17 mouse cellular contexts compared by ENCODE assay signal in the genomic region with DNA sequence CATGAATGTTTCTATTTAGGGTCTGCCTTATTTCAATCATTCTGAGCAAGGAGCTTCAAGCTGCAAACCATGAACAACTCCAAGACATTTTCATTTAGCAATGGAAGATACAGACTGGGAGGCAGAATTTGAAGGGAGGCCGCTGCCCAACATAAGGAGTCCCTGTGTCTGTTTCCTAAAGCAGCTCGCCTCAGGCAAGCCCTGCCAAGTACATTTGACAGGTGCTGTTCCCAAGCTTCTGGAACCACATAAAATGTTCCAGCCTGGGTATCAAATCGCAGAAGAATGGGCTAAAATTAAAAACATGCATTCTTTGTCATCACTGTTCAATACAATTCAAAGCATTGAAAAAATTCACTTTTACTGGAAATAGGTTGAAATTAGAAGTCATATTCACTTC.
DNase-seq lines count a peak whose midpoint lies in the region; ATAC-seq and TF ChIP-seq lines count a peak whose summit lies in the region.
"Had no signal": no experiment of that assay in that cellular context is flagged by ENCODE, and none has a peak within 500 bp of the region (broad histone marks: within the 10 kb centered on the region; RNA-seq: fewer than 3 reads in every experiment).

No protein-coding gene starts in this region.

- no peak for TF ChIP-seq CTCF in cerebellum, adult 2 months (IDR thresholded peaks at IDR 0.05; ENCODE audit: borderline replicate concordance, insufficient read depth, low read depth, low read length)
- TF ChIP-seq CTCF in gastrocnemius, adult 2 months (IDR thresholded peaks at IDR 0.05), result no peak

- H3K4me3 ChIP-seq in cerebellum, adult 2 months (replicated peaks; ENCODE audit: insufficient read depth, low read depth, low read length), result no peak overlapping the region
- H3K4me3 ChIP-seq in gastrocnemius, adult 2 months, result no peak overlapping the region
- no peak overlapping the region for H3K4me3 ChIP-seq in limb, embryonic 14.5 days (replicated peaks; ENCODE audit: low read length)
- no peak overlapping the region for H3K4me3 ChIP-seq in limb, embryonic 10.5 days
- no peak overlapping the region for H3K4me3 ChIP-seq in forebrain, embryonic 15.5 days
- H3K4me3 ChIP-seq: embryonic facial prominence, embryonic 13.5 days; forebrain, embryonic 13.5 days; heart, embryonic 12.5 days; hindbrain, embryonic 10.5 days; intestine, embryonic 15.5 days had no signal

- H3K36me3 ChIP-seq in limb, embryonic 14.5 days (ENCODE audit: control insufficient read depth, insufficient read depth, low read length), result no peaks in the 10 kb centered on the region
- H3K36me3 ChIP-seq in limb, embryonic 10.5 days, result no peaks in the 10 kb centered on the region
- no peaks in the 10 kb centered on the region for H3K36me3 ChIP-seq in forebrain, embryonic 15.5 days
- H3K36me3 ChIP-seq: embryonic facial prominence, embryonic 13.5 days; heart, embryonic 12.5 days; hindbrain, embryonic 10.5 days; intestine, embryonic 15.5 days had no signal

- H3K27me3 ChIP-seq in cerebellum, adult 2 months (ENCODE audit: control insufficient read depth, insufficient read depth, low read length), result no peaks in the 10 kb centered on the region
- no peaks in the 10 kb centered on the region; the same call in 1 of the 2 replicates for H3K27me3 ChIP-seq in limb, embryonic 14.5 days (ENCODE audit: control insufficient read depth, insufficient read depth, low read length)
- no peaks in the 10 kb centered on the region for H3K27me3 ChIP-seq in limb, embryonic 10.5 days (ENCODE audit: low read depth, poor library complexity, severe bottlenecking)
- H3K27me3 ChIP-seq in forebrain, embryonic 15.5 days, result no peaks in the 10 kb centered on the region
- H3K27me3 ChIP-seq: embryonic facial prominence, embryonic 13.5 days; forebrain, embryonic 13.5 days; heart, embryonic 12.5 days; intestine, embryonic 15.5 days had no signal

- peak; percentile 30 to 46 for DNase-seq in cerebellum, postnatal 14 days
- no peak for DNase-seq in cerebellum, adult 2 months
- DNase-seq in gastrocnemius, adult 2 months, result peak; percentile 19
- no peak for DNase-seq in gastrocnemius, postnatal 36 days
- no peak for DNase-seq in limb, embryonic 14.5 days (ENCODE audit: low spot score)
- DNase-seq in limb, embryonic 10.5 days (ENCODE audit: low spot score), result no peak
- DNase-seq: adrenal gland, postnatal 10 days; cerebellum, adult 9-10 months; embryo, embryonic 11 days; gastrocnemius, postnatal 14 days had no signal

- intact Hi-C loops in gastrocnemius, adult 2 months (cut with DNase I), result no loop called here
- intact Hi-C loops in gastrocnemius, postnatal 36 days (cut with DNase I), result no loop called here

- no peaks in the 10 kb centered on the region for H3K4me1 ChIP-seq in cerebellum, adult 2 months (ENCODE audit: control insufficient read depth, insufficient read depth, low read length)
- H3K4me1 ChIP-seq in limb, embryonic 14.5 days (ENCODE audit: control insufficient read depth, insufficient read depth, low read length), result peaks cover 5% of the 10 kb centered on the region
- H3K4me1 ChIP-seq in limb, embryonic 10.5 days, result peaks cover 38% of the 10 kb centered on the region
- H3K4me1 ChIP-seq in forebrain, embryonic 15.5 days, result peaks cover 12% of the 10 kb centered on the region
- H3K4me1 ChIP-seq: intestine, embryonic 15.5 days had no signal

- TF ChIP-seq POLR2A in cerebellum, adult 2 months (IDR thresholded peaks at IDR 0.05; ENCODE audit: borderline replicate concordance, insufficient read depth, low read length), result no peak
- no peak for TF ChIP-seq POLR2A in limb, embryonic 14.5 days (IDR thresholded peaks at IDR 0.05; ENCODE audit: borderline replicate concordance, extremely low read depth, insufficient read depth, insufficient read length)

- 21% methylated on average over 3 of the region's 3 CpGs for WGBS in cerebellum, adult 2 months
- 20% methylated on average over 3 of the region's 3 CpGs for WGBS in limb, embryonic 14.5 days
- 55% methylated on average over 3 of the region's 3 CpGs for WGBS in limb, embryonic 10.5 days
- 71% methylated on average over 3 of the region's 3 CpGs for WGBS in forebrain, embryonic 15.5 days

- 0 out of 2 replicates have a peak, but pooled peaks have one; percentile 41 for ATAC-seq in limb, embryonic 14.5 days (ENCODE audit: low FRiP score, low read depth)
- ATAC-seq in forebrain, embryonic 15.5 days (replicated peaks), result no peak
- ATAC-seq: forebrain, embryonic 13.5 days; intestine, embryonic 15.5 days had no signal

- no peak overlapping the region for H3K4me2 ChIP-seq in limb, embryonic 14.5 days (replicated peaks; ENCODE audit: low read depth, low read length, severe bottlenecking)
- H3K4me2 ChIP-seq in forebrain, embryonic 15.5 days (replicated peaks), result no peak overlapping the region
- H3K4me2 ChIP-seq: embryonic facial prominence, embryonic 13.5 days; forebrain, embryonic 13.5 days; heart, embryonic 12.5 days; hindbrain, embryonic 14.5 days; intestine, embryonic 15.5 days had no signal

- no peak overlapping the region for H3K9ac ChIP-seq in limb, embryonic 14.5 days (ENCODE audit: low read depth, low read length, severe bottlenecking)
- no peak overlapping the region for H3K9ac ChIP-seq in forebrain, embryonic 15.5 days (replicated peaks)
- H3K9ac ChIP-seq: embryonic facial prominence, embryonic 13.5 days; forebrain, embryonic 13.5 days; heart, embryonic 12.5 days; hindbrain, embryonic 14.5 days; intestine, embryonic 15.5 days had no signal

- no peak overlapping the region for H3K27ac ChIP-seq in cerebellum, adult 2 months (ENCODE audit: insufficient read depth, low read length)
- no peak overlapping the region for H3K27ac ChIP-seq in gastrocnemius, adult 2 months
- H3K27ac ChIP-seq in limb, embryonic 14.5 days (replicated peaks; ENCODE audit: low read depth, low read length), result no peak overlapping the region
- H3K27ac ChIP-seq in limb, embryonic 10.5 days, result no peak overlapping the region
- no peak overlapping the region for H3K27ac ChIP-seq in forebrain, embryonic 15.5 days (replicated peaks)
- H3K27ac ChIP-seq: embryonic facial prominence, embryonic 13.5 days; forebrain, embryonic 13.5 days; hindbrain, embryonic 10.5 days; hindbrain, embryonic 14.5 days; intestine, embryonic 15.5 days had no signal

- no peaks in the 10 kb centered on the region for H3K9me3 ChIP-seq in limb, embryonic 14.5 days (ENCODE audit: control insufficient read depth, low read length)
- H3K9me3 ChIP-seq in limb, embryonic 10.5 days (replicated peaks), result no peaks in the 10 kb centered on the region
- H3K9me3 ChIP-seq in forebrain, embryonic 15.5 days, result no peaks in the 10 kb centered on the region
- H3K9me3 ChIP-seq: embryonic facial prominence, embryonic 13.5 days; forebrain, embryonic 13.5 days; heart, embryonic 12.5 days; hindbrain, embryonic 10.5 days; intestine, embryonic 15.5 days had no signal

Comparison
In these comparisons a context has a peak if more than half of its experiments do, and no peak if none do; other contexts are left out.
1. DNase-seq: peak in cerebellum, postnatal 14 days (2 of 2) and gastrocnemius, adult 2 months (single experiment); none in cerebellum, adult 2 months (0 of 2), gastrocnemius, postnatal 36 days (0 of 2), limb, embryonic 14.5 days (single experiment) and limb, embryonic 10.5 days (single experiment).